Mouse (Mus musculus) left cerebral cortex, adult 2 months (tissue): ENCODE data around the gene Arl16. TPM values are rescaled to one million over a fixed set of nuclear protein-coding genes. Genes with fewer than 3 reads are reported as not detected.

Experiments
- DNase-seq, 2 experiments: peaks; one replicate each; pipeline ENCODE4 v3.0.0; 2021 to 2022; ENCODE audit warnings: low spot score in 2 of 2, mixed read lengths in 1 of 2; ENCODE audit errors: extremely low spot score in 1 of 2
- H3K27ac ChIP-seq: fragments of 200-600 bp; 2 replicates; pipeline ENCODE4 v1.8.1; 2022
- H3K4me3 ChIP-seq: fragments of 200-600 bp; 2 replicates; pipeline ENCODE4 v1.8.1; 2022
- CTCF ChIP-seq: fragments of 200-600 bp; IDR thresholded peaks from 2 replicates; pipeline ENCODE4 v1.8.1; 2022; ENCODE audit warnings: antibody characterized with exemption, mild to moderate bottlenecking, moderate library complexity
- intact Hi-C: fragments of 180-260 bp; cut with DNase I; formaldehyde crosslinking; loops from one replicate; pipeline ENCODE4 v1.15.1; 2025
- total RNA-seq, 2 experiments: library from RNA; stranded (reverse); gene quantifications; 2 replicates each; pipeline ENCODE4 v1.2.3; 2021

Arl16 gene
- total RNA-seq, 2 experiments from 2014 or later, result 47.9 to 51.9 TPM

DNA sequence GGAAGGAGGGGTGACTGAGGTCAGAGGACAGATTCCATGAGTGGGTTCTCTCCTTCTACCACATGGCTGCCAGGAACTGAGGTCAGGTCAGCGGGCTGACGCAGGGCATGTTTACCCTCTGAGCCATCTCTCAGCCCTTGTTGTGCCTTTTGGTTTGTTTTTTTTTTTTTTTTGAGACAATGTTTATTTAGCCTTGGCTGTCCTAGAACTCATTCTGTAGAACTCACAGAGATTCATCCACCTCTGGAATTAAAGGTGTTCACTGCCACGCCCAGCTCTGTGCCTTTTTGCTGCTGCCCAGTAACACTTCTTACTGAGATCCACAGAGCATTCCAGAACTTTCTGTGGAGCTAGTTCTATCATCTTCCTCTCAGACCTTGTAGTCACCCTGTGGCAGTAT is 38.3 kb upstream of the Arl16 start:
- Histone ChIP-seq H3K4me3 (no peak overlapping the region), H3K27ac (no peak overlapping the region)
- no peak for DNase-seq
- intact Hi-C loops, result no loop called here
- no peak for TF ChIP-seq CTCF

DNA sequence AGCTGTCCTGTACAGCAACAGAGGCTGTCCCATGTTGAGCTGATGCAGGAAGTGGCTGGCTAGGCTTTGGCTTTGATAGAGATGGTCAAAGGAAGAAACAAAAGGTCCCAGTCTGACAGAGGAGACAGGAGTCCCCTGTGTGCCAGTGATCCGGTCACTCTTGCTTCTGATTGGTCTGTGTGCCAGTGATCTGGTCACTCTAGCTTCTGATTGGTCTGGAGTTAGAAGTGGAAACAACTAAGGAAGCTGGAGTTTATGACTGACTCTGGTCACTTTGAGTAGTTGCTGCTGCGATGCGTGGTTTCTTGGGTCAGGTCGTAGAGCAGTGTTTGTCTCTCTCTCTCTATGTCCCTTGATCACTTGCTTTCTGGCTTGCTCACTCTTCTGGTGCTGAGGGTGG is 34.3 kb upstream of the Arl16 start:
- intact Hi-C loops, result no loop called here
- TF ChIP-seq CTCF, result no peak
- Histone ChIP-seq H3K4me3 (no peak overlapping the region), H3K27ac (no peak overlapping the region)
- DNase-seq, result no peak

- no peak overlapping the region for H3K4me3 ChIP-seq
- intact Hi-C loops, result no loop called here
These were observed 33.6 kb upstream of the Arl16 start for GRCm38 (mm10) chr11:120501018-120501417.

DNA sequence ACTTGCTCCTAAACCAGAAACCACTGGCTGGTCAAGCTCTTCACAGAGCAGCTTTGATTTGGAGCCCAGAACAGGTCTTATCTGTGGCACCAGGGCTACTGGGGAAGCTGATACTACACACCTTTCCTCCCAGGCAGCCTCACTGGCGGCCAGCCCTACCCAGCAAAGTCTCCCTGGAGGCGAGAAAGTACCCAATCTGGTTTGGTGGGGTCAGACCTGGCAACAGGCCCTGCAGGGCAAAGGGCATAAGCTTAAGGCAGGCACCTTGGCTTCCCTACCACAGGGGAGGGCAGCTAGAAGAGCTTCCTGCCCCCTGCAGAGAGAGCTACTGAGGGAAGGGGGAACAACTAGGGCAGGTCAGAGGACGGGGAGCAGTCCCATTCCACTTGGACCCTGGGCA is 33.0 kb upstream of the Arl16 start:
- Histone ChIP-seq H3K27ac (no peak overlapping the region), H3K4me3 (no peak overlapping the region)
- TF ChIP-seq CTCF, result no peak
- no peak for DNase-seq
- intact Hi-C loops, result no loop called here

More at GRCm38 (mm10) chr11:120501018-120501417, 33.6 kb upstream of the Arl16 start:
- no peak overlapping the region for H3K27ac ChIP-seq
- no peak for TF ChIP-seq CTCF
- no peak for DNase-seq

- Histone ChIP-seq H3K4me3 (no peak overlapping the region), H3K27ac (no peak overlapping the region)
- no peak for DNase-seq
- intact Hi-C loops, result no loop called here
- no peak for TF ChIP-seq CTCF
These were observed 32.5 kb upstream of the Arl16 start for GRCm38 (mm10) chr11:120499894-120500293.

DNA sequence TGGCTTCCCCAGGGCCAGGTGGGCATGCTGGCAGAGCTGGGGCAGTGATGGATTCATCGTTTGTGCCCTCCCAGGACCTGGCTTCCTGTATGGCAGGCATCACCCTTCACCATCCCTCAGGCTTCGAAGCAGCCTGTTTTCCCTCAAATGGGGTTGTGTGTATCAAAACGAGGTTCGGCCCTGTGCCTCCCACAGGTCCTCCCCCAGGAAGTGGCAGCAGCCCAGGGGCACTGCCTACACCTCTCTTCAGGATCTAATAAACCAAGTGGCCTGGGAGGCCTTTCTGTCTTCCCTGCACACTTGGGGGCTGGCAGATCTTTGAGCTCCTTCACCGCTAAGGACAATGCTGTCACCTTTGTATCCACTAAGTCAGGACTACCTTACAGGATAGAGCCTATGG is 31.5 kb upstream of the Arl16 start:
- TF ChIP-seq CTCF, result no peak
- Histone ChIP-seq H3K4me3 (no peak overlapping the region), H3K27ac (no peak overlapping the region)
- DNase-seq, result no peak
- intact Hi-C loops, result no loop called here

DNA sequence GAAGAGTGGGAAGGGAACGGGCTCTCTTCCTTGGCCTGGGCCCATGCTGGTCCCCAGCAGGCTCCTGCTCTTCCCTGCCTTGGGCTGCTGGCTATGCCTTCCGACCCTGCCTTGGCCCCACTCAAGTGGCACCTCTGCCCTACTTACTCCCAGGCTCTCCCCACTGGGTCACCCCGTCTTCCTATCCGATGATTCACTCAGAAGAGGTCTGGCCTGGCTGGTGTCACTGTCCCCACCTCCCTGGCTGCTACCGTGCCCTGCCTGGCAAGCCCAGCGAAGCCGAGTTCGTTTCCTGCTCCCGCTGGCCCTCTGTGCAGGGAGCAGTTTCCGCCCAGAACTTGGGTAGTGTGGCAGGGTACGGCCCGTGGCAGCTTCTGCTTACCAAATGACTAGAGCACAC is 30.8 kb upstream of the Arl16 start:
- intact Hi-C loops, result no loop called here
- no peak for TF ChIP-seq CTCF
- Histone ChIP-seq H3K4me3 (no peak overlapping the region), H3K27ac (no peak overlapping the region)
- no peak for DNase-seq

GRCm38 (mm10) chr11:120497436-120497835 is 30.0 kb upstream of the Arl16 start:
- intact Hi-C loops, result no loop called here
- Histone ChIP-seq H3K4me3 (no peak overlapping the region), H3K27ac (no peak overlapping the region)
- no peak for DNase-seq
- TF ChIP-seq CTCF, result no peak

GRCm38 (mm10) chr11:120493911-120494310 is 26.5 kb upstream of the Arl16 start:
- DNase-seq, result no peak
- H3K27ac ChIP-seq, result no peak overlapping the region
- TF ChIP-seq CTCF, result no peak
- H3K4me3 ChIP-seq, result no peak overlapping the region
- intact Hi-C loops, result no loop called here

DNA sequence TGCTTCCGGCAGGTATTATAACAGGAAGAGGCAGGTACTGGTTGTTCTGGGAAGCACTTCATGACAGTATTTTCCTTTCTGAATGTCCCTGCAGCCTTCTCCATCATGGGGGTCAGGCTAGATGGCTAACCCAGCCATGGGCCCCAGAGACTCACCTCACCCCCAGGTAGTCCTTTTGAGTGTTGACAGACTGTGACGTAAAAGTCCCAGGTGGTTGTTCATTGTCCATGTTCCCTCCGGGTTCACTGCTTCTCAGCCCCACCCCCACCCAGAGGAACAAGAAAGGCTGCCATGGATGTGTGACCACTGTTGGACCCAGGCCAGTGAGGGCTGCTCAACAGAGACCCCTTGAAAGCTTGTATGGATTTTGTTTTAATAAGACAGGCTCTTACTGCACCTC is 25.9 kb upstream of the Arl16 start:
- Histone ChIP-seq H3K27ac (no peak overlapping the region), H3K4me3 (no peak overlapping the region)
- intact Hi-C loops, result no loop called here
- TF ChIP-seq CTCF, result no peak
- no peak for DNase-seq

DNA sequence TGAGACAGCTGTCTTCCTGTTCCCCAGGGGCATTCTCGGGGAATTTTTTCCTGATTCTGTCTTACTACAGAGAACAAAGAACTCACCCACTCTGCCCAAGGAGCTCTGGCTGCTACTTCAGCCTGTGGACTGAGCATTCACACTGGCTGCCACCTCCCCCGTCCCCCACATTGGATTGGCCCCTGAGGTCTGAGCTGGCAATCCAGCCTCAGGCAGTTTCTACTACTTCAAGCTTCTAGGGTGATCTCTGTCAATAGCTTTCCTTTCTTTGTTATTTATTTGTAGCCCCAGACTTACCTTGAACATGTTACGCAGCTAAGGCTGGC is 25.4 kb upstream of the Arl16 start:
- intact Hi-C loops, result no loop called here
- H3K4me3 ChIP-seq, result no peak overlapping the region; the same call in 1 of the 2 replicates

GRCm38 (mm10) chr11:120492024-120492877 is 24.8 kb upstream of the Arl16 start:
- Histone ChIP-seq H3K27ac (peak overlapping the region; percentile 72), H3K4me3 (peak overlapping the region; percentile 99)
- intact Hi-C loops, result no loop called here
- peak; percentile 3 for TF ChIP-seq CTCF
- DNase-seq, result no peak

More for the DNA sequence above, 25.4 kb upstream of the Arl16 start:
- no peak for TF ChIP-seq CTCF
- no peak overlapping the region for H3K27ac ChIP-seq
- DNase-seq, result no peak
